Mouse (Mus musculus) fibroblast of lung, adult 2 months (primary cell): ENCODE data around the gene Ints13.
"Not testable (repeated sequence)": the region's sequence is repeated elsewhere in the genome, so short reads cannot be mapped to it uniquely, and the experiment has no call there.

Source experiments
- DNase-seq: peaks from one replicate; pipeline ENCODE4 v3.0.0-alpha.2; 2011; ENCODE audit warnings: low read depth

Gene Ints13

DNA sequence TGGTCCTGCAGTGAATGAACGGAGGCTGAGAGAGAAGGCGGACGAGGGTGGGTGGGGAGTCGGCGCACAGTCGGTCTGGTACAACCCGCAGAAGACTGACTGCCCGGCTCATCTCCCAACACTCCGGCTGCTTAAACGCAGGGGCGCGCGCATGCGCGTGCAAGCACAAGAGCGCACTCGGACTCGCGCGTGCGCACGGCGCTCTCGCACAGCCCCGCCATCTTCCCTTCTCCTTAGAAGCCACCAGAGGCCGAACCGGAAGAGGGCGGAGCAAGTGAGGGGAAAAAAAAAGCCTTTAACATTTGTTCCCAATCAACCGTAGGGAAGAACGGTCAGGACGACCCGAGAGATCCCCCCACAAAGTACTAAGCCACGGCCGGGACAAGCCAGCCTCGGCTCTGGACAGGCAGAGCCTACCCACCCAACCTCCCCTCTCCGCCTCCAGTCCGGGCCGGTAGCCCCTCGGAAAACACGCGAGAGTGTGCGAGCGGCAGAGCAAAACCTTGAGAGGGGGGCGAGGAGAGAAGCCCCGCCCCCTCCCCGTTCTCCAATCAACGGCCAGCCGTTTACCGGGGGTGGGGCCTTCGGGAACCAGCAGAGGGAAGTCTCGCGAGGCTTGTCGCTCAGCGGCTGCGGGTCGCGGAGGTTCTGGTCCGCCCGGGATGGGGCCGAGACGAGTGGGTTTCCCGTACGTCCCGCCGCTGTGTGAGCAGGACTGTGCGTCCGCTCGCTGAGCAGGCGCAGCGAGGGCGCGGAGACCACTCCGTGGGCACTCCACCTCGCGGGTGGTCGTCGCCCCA lies at the start of gene Ints13:
Ints13 (minus strand) TSS at position 526 of the 800 bp plus-strand sequence.
- DNase-seq: peak; percentile 98

DNA sequence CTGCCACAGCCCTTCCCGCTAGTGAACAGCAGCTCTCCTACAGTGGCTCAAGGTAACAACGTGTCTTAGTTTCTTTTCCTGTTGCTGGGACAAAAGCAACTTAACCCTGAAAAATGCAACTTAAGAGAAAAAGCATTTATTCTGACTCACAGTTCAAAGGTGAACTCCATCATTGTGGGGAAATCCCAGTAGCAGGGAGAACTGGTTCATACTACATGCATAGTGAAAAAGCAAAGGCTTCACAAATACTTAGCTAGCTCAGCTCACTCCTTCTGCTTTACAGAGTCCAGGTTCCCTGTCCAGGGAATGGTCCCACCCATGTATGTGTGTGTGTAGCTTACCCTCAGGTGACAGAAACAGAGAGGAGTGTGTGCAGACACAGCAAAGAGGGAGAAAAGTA lies 39.0 kb upstream of the Ints13 start:
- no peak for DNase-seq

DNA sequence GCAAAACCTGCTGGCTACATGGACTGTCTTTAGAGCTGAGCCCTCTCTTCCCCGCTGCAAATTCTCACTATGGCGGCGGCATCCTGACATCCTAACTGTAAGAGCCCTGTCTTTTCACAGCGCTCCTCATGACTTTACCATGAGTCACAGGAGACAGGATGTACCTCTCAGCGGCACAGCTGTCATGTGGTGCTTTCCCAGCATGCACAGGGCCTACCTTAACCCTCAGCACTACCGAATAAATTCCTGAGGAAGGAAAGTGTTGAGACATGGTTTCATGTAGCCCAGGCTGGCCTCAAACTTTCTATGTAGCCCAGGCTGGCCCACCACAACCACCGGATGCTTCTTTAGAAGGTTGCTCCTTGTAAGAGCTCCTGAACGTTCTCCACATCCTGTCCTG lies 38.3 kb upstream of the Ints13 start:
- DNase-seq: no peak

DNA sequence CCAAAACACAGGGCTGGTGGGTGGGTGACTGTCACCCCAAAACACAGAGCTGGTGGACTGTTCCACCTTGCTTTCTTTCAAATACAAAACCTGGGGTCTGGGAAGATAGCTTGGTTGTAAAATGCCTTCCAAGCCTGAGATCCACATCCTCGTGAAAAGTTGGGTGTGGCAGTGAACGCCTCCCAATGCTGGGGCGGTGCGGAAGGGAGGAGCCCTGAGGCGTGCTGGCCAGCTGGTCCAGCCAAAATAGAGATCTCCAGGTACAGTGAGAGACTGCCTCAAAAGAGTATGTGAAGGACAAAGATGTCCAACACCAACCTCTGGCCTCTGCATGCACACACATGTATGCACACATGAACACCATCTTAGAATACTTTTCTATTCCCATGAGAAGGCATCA lies 36.9 kb upstream of the Ints13 start:
- DNase-seq: no peak

DNA sequence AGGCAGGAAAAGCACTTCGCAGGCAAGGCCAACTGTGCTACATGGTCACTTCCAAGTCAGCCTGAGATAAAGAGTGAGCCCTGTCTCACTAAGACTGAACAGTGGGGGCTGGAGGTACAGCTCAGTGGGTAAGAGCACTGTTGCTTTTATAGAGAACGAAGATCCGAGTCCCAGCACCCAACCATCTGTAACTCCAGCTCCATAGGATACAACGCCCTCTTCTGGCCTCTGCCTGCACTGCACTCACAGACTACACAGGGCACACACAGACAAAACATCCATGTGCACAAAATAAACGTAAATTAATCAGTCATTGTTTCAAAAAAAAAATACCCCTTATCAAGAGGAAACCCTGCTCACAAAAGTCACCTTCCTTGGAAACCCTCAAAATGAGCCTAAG lies 36.3 kb upstream of the Ints13 start:
- no peak for DNase-seq

DNA sequence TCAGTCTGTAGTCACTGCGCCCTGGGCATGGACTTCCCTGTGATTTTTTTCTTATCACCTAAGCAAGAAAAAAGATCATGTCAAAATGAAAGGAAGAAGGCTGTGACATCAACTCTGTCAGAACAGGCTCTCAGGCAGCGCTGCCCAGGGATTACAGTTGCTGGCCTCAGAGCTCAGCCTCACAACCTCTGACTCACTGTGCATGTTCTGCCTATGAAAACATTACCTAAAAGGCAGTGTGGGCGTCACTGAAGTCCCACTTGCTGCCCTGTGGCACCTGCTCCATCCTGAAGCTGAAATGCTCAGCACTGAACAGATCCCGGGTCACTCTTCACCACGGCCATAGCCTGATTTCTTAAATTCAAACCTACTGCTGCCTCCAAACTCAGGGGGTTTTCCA lies 35.1 kb upstream of the Ints13 start:
- DNase-seq: no peak

DNA sequence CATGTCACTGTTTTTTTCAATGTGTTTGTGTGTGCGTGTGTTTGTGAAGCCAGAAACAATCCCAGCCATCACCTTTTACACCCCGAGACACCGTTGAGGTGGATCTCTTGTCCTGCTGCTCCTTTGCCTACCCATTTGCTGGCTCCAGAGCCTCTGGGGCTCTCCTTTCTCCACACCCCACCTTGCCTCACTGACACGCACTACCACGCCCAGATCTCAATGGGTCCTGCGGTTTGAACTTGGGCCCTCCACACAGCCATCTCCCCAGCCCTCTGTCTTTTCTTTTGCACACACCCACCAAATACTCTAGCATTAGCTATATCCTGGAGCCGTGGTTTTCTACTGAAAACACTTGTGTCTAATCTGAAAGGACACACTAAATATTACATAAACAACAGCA lies 34.3 kb upstream of the Ints13 start:
- DNase-seq: no peak

DNA sequence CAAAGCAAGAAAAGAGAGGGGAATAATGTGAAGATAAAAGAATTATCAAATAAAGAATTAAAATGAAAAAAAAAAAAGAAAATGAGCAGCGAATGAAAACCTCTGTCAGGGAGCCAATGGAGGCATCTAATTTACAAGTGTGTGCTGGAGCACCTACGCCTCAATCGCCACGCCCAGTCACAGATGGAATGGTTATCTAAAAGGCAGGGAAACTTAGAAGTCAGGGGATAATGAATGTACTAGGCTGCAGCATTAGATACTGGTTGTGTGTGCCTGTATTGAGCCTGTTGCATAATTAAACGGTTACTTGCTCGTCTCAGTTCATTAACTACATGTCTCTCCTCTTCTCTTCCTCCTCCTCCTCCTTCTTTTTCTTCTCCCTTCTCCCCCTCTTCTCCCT lies 33.8 kb upstream of the Ints13 start:
- DNase-seq: no peak

DNA sequence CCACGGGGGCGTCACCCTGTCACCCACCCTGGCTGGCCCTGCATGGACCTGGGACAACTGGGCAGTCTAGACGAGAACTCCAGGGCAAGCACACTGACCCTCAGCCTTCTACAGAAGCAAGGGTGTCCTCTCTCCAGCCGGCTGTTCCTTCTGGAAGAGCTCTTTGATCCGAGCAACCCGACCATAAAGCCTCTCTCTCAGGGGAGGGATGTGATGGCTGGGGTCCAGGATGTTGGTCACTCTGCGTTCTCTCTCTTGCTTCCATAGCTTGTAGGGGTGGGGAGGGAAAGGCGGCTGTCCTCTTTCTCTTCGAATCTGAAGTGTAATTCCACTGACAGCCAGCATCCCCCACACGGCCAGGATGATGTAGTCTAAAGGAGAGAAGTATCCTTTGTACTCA lies 26.0 kb upstream of the Ints13 start:
- no peak for DNase-seq

DNA sequence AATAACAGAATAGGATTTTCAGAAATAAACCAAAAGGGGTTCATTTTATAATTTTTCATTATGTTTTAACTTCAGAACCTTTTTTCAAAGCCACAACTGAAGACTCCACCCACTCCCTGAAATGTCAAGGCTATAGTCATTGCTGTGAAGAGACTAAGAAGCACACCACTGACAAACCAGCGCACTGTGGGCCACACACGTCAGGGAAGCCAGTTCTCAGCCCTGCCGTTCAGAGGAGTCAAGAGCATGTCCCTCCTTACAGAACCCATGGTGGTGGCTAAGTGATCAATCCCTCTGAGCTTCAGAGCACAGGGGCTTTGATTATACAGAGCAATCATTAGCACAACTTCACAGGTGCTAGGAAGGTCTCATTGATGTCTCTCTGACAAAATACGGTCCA lies 25.0 kb upstream of the Ints13 start:
- no peak for DNase-seq

DNA sequence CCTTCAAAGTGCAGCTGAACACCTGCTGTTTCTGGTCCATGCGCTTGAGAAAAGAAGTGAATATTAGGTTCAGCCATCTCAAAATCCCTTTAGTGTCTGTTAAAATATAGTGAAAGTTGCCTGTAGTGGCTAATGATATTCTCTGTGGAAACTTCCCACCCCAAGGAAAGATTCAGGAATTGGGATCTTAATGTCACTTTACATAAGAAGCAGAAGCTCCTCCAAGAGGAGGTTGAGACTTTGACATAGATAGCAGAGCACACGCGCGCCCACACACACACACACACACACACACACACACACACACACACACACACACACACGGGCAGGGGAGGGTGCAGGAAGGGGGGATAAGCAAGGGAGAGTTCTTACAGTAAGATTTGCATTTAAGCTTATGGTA lies 7.5 kb upstream of the Ints13 start:
- no peak for DNase-seq

DNA sequence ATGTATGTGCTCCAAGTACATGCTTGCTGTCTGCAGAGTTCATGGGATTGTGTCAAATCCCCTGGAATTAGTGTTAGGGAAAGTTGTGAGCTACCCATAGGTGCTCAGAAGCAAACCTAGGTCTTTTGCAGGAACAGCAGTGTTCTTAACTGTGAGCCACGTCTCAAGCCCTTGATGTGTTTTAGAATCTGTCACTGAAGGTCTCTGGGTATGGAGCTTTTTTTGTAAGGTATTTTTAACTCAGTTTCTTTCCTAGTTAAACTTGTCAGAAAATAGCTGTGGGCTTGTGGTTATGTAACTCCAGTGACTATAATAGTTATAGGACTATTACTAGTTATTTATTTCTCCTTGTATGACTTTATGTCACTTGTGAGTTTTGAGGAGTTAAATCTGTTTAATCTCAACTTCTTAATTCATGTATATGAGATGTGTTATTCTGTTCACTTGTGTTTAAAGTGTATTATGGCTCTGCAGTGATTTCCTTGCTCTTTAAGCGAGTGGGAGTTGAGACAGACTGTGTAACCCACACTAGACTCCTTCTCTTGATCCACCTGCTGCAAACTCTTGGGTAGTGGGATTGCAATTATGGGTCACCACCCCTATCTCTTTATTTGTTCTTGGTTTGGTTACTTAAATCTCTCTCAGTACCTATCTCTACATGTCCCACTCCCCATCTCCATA lies 5.9 kb upstream of the Ints13 start:
- no peak for DNase-seq

DNA sequence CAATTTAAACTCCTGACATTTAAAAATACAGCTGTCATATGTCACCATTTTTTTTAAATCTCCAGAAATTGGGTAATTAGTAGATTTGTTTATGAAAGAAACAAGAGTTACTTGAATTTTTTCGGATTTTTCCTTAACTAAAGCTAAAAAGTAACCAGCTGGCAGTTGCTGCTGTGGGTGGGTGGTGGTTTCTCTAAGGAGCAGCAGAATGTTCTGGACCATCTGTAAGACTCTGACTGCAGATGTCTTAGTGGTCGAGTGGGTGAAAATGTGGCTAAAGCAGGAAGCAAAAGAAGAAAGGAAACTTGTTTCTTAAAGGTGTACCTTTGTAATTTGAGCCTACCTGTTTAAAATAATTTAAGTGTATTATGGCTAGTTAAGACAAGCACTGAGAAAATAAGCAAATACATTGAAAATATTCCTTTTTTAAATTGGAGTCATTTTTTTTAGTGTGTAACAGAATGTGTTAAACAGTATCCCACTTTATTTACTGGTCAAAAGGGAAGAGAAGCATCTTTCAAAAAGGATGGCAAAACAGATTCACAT lies 2.8 kb upstream of the Ints13 start:
- no peak for DNase-seq

DNA sequence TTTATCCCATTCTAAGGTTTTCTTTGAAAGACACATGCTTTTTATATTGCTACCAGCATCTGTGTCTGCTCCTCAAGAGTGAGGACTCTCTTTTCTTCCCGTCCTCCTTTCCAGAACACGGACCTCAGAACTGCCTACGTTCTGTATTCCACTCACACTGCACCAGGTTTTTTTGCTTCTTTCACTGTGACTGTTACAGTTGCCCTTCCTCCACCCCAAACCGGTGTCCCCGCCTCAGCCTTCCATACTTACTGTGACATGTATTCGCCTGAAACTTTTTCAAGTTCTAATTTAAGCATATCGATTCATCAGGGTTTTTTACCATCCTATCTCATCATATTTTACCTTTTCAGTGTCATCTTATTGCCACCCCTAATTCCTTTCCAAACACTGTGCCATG lies 951 bp upstream of the Ints13 start:
- peak; percentile 6 for DNase-seq

DNA sequence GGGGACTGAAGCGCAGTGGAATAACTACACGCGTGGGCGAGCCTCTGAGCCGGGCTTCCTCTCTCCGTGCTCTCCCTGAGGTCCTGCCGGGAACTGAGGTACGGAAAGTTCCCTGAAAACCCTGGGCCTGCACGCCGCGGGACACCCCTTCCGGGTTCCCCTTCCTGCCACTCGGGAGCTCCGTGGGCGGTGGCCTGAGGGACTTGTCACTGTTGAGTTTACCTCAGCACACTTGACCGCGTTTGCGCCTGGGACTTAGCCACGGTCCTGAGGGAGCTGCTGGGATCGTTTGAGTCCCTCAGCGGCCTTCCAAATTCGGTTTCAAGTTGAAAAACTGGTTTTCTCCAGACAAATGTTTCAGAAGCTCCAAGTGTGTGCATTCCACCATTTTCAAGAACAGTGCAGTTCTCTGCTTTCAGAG lies 486 bp upstream of the Ints13 start:
- DNase-seq: no peak

DNA sequence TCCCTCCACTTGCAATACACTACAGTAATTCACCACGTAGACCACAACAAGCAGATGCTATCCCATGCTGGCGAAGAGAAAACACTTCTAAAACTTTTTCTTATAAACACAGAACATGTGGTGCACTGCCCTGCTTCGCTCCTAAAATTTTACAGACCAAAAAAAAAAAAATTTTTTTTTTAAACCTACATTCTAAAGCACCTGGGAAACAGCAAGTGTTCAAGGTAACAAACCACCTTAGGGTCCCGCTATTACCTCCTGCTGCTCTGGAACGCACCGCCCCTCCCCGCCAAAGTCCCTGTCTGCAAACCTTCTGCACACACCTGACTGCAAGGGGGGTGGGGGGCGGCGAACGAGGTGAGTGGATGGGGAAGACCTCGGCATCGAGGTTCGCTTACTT lies 732 bp downstream of the Ints13 start, which contains the start of gene Fgfr1op2:
Fgfr1op2 (plus strand) TSS at position 301 of the 400 bp plus-strand sequence.
- no peak for DNase-seq

DNA sequence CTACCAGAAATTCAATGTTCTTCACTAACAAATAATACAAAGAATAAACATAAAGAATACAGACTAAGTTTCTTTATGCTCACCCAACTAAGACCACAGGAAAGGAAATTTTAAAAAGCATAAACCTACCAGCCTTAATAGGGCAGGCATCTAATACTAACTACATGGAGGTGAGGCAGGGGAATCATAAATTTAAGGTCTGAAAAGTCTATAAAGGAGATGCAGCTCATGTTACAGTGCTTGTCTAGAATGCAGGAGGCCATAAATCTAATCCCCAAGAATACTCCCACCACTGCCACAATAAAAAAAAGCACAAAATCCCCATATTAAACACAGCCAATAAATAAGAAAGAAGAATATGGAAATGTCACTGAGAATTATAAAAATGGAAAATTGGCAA lies 5.6 kb downstream of the Ints13 start:
- no peak for DNase-seq

DNA sequence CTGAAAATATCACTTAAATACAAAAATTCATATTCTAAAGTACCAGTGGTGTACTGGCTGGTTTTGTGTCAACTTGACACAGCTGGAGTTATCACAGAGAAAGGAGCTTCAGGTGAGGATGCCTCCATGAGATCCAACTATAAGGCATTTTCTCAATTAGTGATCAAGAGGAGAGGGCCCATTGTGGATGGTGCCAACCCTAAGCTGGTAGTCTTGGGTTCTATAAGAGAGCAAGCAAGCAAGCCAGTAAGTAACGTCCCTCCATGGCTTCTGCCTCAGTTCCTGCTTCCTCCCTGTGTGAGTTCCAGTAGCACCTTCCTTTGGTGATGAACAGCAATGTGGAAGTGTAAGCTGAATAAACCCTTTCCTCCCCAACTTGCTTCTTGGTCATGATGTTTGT lies 15.2 kb downstream of the Ints13 start:
- DNase-seq: not testable (repeated sequence)

DNA sequence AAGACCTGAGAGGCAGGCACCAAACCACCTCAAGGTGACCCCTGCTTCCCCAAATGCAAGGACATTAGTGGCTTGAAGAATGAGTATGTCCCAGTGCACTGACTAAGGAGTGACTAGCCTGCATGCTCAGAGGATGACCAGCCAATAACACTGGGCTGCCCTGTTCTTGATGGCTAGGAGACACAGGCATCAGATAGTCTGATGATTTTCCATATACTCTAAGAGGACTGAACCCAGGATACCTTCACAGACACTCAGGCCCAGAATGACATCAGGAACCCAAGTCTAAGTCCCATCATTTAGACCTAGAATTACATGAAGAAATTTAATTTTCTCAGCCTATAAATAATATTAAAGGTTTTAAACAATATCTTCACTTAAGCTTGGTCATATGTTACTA lies 26.3 kb downstream of the Ints13 start:
- DNase-seq: no peak

DNA sequence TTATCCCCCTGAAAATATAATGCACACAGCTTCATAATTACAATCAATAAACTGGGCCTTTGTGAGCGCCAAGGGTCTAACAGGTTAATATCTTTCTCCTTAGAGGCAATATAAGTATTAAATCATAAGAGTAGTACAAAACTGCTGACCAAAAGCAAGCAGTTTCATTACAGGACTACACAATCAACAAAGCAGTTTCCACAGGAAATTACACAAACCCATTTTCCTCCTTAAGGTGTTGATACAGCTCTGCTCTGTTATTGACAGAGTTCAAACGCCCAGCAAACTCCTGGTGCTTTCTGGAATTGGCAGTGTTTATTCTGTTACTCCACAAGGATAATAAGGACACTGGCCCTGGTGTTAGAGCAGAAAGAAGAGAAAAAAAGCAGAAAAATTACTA lies 27.2 kb downstream of the Ints13 start:
- no peak for DNase-seq

DNA sequence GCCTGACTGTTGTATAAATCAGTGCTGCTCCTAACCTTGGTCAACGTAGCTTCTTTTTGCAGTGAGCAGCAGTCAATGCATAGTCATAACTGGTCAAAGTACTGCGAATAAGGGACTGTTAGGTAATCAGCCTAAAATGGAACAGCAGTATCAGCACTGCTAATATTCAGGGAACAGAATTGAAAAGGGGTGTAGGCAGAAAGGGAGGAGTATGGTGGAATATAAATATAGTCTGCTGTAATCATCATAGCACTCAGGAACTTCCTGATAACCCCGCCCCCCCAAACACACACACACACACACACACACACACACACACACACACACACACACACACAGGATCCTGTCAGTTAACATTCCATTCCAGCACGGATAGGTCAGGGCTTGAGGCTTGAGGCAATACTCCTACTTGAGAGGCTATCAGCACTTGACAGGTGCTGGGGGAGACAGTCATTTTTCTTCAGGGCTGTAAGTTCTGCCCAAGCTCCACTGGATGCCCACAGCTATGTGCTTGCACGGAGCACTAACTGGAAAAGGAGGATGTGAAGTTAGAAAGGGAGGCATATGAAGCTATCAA lies 32.3 kb downstream of the Ints13 start:
- no peak for DNase-seq

DNA sequence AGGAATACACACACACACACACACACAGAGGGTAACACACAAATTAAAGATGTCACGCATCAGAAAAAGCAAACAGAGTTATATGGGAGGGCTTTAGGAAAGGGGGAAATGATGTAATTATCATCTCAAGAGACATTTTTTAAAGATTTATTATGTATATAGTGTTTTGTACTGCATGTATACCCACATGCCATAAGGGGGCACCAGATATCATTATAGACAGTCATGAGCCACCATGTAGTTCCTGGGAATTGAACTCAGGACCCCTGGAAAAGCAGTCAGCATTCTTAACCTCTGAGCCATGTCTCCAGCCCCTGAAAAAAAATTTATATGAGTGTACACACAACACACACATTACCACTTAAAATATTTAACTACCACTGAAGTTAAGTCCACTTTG lies 33.0 kb downstream of the Ints13 start:
- no peak for DNase-seq

DNA sequence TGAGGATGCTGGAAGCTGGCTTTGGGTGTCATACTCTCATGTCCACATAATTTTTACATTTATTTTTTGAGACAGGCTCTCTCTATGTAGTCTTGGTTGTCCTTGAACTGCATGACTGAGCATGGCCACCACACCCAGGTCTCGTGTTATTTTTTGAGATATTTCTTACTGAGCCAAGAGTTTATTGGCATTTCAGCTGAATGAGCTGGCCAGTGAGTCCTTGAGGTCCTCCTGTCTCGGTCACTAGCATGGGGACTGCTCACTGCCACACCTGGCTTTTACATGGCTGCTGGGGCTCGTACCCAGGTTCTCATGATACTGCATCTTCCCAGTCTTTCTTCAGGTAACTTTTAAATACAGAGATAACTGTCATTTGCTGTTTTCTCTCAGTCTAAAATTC lies 37.2 kb downstream of the Ints13 start:
- DNase-seq: no peak
